Mouse (Mus musculus) limb, embryonic 11.5 days (tissue): ENCODE measurements around the gene Pklr. TPM values are rescaled to one million over a fixed set of nuclear protein-coding genes. Genes with fewer than 3 reads are reported as not detected.

Source experiments
- ATAC-seq: fragments of 200-750 bp; cut with Nextera tagmentation; 2 replicates; pipeline ENCODE4 v1.8.0; 2017; ENCODE audit warnings: low read depth; ENCODE audit not compliant: insufficient number of reproducible peaks, low FRiP score, low TSS enrichment
- DNase-seq: peaks from one replicate; pipeline ENCODE4 v3.0.0-alpha.2; 2015; ENCODE audit warnings: low spot score
- H3K27ac ChIP-seq: fragments of 300-500 bp; sonication (generic); replicated peaks from 2 replicates; pipeline ENCODE4 v1.5.1; 2014; ENCODE audit warnings: low read depth, mild to moderate bottlenecking, low read length
- H3K27me3 ChIP-seq: fragments of 300-500 bp; sonication (generic); 2 replicates; pipeline ENCODE4 v1.6.1; 2014; ENCODE audit warnings: mild to moderate bottlenecking, low read length, mixed read lengths; ENCODE audit not compliant: control insufficient read depth, insufficient read depth
- H3K36me3 ChIP-seq: fragments of 300-500 bp; sonication (generic); 2 replicates; pipeline ENCODE4 v1.6.1; 2014; ENCODE audit warnings: mild to moderate bottlenecking, low read length, moderate library complexity, mixed read lengths; ENCODE audit not compliant: control insufficient read depth, insufficient read depth
- H3K4me1 ChIP-seq: fragments of 300-500 bp; sonication (generic); 2 replicates; pipeline ENCODE4 v1.6.1; 2014; ENCODE audit warnings: low read length, mixed read lengths; ENCODE audit not compliant: control insufficient read depth, insufficient read depth
- H3K4me2 ChIP-seq: fragments of 300-500 bp; sonication (generic); 2 replicates; pipeline ENCODE4 v1.6.1; 2014; ENCODE audit warnings: low read depth, mild to moderate bottlenecking, moderate library complexity; ENCODE audit not compliant: severe bottlenecking
- H3K4me3 ChIP-seq: fragments of 300-500 bp; sonication (generic); 2 replicates; pipeline ENCODE4 v1.5.1; 2014; ENCODE audit warnings: low read depth, low read length
- H3K9ac ChIP-seq: fragments of 300-500 bp; sonication (generic); 2 replicates; pipeline ENCODE4 v1.6.1; 2014; ENCODE audit warnings: mild to moderate bottlenecking, low read length
- H3K9me3 ChIP-seq: fragments of 300-500 bp; sonication (generic); 2 replicates; pipeline ENCODE4 v1.6.1; 2016; ENCODE audit warnings: low read length; ENCODE audit not compliant: control insufficient read depth
- WGBS: fragments of 180-500 bp; shearing (Covaris S2); extraction: QIAGEN DNeasy Blood & Tissue Kit; methylation state at CpG from one replicate; pipeline ENCODE4 v1.1.7; 2014; 5-methylcytosine and 5-hydroxymethylcytosine counted together
- polyA plus RNA-seq: library from polyadenylated mRNA; unstranded; fragments of >200 nt; fragmentation: Nextera tagmentation; extraction: Ambion mirVana; gene quantifications from 2 replicates; pipeline ENCODE4 v1.2.1, GENCODE M21; 2014

The Pklr gene
- polyA plus RNA-seq, 1 experiment from 2014 or later, result 1.2 TPM

DNA sequence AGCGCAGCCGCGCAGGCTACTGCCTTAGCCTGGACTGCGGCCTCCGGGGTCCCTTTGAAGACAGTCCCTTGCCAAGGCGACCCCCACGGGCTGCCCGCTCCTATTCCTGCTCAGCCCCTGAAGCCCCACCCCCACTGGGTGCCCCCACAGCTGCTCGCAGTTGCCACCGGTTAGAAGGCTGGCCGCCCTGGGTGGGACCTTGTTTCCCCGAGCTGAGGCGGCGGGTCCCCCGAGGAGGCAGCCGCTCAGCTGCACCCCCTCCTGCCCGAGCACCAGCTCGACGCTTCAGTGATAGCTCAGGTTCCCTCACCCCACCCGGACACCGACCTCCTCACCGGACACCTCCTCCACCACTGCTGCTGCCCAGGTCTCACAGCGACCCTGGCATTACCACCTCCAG, 51.3 kb downstream of the Pklr start:
- ATAC-seq (no peak), DNase-seq (no peak)
- no peak overlapping the region for H3K4me2 ChIP-seq
- H3K4me3 ChIP-seq, result no peak overlapping the region
- peaks cover 24% of the 10 kb centered on the region for H3K4me1 ChIP-seq
- H3K36me3 ChIP-seq, result peaks cover 4% of the 10 kb centered on the region
- no peaks in the 10 kb centered on the region for H3K27me3 ChIP-seq
- no peak overlapping the region for H3K27ac ChIP-seq
- peak overlapping the region; percentile 7; the same call in 1 of the 2 replicates for H3K9ac ChIP-seq
- no peaks in the 10 kb centered on the region for H3K9me3 ChIP-seq
- 58% methylated on average over 23 of the region's 23 CpGs for WGBS

DNA sequence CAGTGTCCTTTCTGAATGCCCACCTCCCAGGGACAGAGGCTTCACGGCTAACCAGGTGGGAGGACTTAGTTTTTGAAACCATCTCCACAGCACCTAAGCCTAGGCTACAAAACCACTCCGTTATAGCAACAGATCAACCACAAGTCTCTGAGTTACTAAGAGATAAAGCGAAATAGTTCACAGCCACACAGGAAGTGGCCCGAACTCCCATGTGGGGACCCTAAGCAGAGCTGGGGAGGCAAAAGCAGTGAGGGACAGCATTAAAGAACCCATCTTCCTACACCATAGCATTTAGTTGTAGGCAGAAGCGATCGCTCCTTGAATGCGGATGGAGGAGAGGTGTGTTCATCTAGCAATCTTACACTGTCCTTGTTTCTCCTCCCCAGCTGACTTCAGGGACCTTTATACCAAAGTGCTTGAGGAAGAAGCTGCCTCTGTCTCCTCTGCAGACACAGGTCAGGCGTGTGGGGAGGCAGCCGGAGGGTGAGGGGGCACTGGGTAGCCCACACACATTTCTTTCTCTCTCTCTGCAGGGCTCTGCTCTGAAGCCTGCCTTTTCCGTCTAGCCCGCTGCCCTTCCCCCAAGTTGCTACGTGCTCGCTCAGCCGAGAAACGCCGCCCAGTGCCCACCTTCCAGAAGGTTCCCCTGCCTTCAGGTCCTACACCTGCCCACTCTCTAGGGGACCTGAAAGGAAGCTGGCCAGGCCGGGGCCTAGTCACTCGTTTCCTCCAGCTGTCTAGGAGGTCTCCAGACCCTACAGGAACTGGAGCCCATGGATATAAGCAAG, 51.9 kb downstream of the Pklr start:
- Histone ChIP-seq H3K4me1 (peaks cover 22% of the 10 kb centered on the region), H3K9ac (no peak overlapping the region; the same call in 1 of the 2 replicates), H3K36me3 (0 out of 2 replicates have a peak, but pooled peaks cover 2% of the 10 kb centered on the region), H3K9me3 (no peaks in the 10 kb centered on the region), H3K27me3 (no peaks in the 10 kb centered on the region), H3K4me3 (no peak overlapping the region), H3K4me2 (no peak overlapping the region), H3K27ac (no peak overlapping the region)
- DNase-seq (no peak), ATAC-seq (no peak)
- WGBS, result 85% methylated on average over 18 of the region's 18 CpGs

DNA sequence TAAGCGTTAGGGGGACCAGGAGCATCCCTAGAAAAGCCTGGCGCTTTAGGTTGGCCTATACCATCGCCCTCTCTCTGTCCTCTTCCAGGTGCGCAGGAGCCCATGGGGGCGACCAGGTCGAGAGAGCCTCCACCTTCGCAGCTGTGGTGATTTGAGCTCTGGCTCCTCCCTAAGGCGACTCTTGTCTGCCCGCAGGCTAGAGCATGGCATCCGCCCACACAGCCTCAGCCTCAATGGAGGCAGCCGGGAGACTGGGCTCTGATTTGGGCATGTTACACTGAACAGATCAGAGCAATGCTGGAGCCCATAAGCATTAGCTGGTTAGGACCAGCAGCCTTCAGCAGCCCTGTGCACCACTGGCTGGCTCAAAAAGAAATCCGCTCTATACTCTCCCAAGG, 52.5 kb downstream of the Pklr start:
- Histone ChIP-seq H3K9ac (no peak overlapping the region; the same call in 1 of the 2 replicates), H3K27ac (no peak overlapping the region), H3K9me3 (no peaks in the 10 kb centered on the region), H3K27me3 (no peaks in the 10 kb centered on the region), H3K4me1 (peaks cover 22% of the 10 kb centered on the region), H3K4me2 (no peak overlapping the region), H3K36me3 (0 out of 2 replicates have a peak, but pooled peaks cover 2% of the 10 kb centered on the region), H3K4me3 (no peak overlapping the region)
- 75% methylated on average over 12 of the region's 12 CpGs for WGBS
- DNase-seq, result no peak
- no peak for ATAC-seq

DNA sequence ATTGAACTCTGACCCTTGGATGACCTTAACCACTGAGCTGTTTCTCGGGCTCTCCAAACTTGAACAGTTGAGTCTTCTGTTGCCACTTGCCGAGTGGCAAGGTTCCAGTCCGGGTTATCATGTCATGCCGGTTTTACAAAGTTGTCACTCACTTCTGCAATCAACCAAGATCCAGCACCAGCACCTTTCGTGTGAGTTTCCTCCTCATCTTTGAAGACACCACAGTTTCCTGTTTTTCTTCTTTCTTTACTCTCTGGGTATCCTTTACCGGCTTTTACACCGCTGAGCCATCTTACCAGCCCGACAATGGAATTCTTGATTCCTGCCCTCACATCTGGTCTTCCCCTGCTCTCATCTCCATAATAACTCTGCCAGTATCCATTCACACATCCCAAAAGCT, 54.5 kb downstream of the Pklr start:
- no peaks in the 10 kb centered on the region for H3K27me3 ChIP-seq
- DNase-seq, result no peak
- H3K27ac ChIP-seq, result no peak overlapping the region
- H3K9me3 ChIP-seq, result no peaks in the 10 kb centered on the region
- H3K9ac ChIP-seq, result no peak overlapping the region
- H3K4me1 ChIP-seq, result peaks cover 3% of the 10 kb centered on the region
- H3K4me2 ChIP-seq, result no peak overlapping the region
- 89% methylated on average over 8 of the region's 8 CpGs for WGBS
- 0 out of 2 replicates have a peak, but pooled peaks cover 2% of the 10 kb centered on the region for H3K36me3 ChIP-seq
- no peak overlapping the region for H3K4me3 ChIP-seq
- ATAC-seq, result no peak

DNA sequence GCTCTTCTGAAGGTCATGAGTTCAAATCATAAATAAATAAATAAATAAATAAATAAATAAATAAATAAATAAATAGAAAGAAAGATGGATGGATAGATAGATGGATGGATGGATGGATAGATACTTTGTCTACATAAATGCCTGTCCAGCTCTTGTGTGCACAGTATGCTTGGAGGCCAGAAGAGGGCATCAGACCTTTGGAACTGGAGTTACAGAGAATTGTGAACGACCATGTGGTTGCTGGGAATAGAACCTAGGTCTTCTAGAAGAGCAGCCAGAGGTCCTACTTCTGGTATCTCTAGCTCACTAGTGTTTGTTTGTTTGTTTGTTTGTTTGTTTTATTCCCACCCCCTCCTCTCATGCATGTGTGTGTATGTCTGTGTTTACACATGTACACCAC, 57.4 kb downstream of the Pklr start:
- 71% methylated on average over 1 of the region's 1 CpGs for WGBS
- DNase-seq (no peak), ATAC-seq (no peak)
- H3K4me1 ChIP-seq, result peaks cover 4% of the 10 kb centered on the region
- no peaks in the 10 kb centered on the region for H3K36me3 ChIP-seq
- no peaks in the 10 kb centered on the region for H3K27me3 ChIP-seq
- no peak overlapping the region for H3K4me2 ChIP-seq
- H3K9me3 ChIP-seq, result no peaks in the 10 kb centered on the region
- H3K4me3 ChIP-seq, result no peak overlapping the region
- no peak overlapping the region for H3K27ac ChIP-seq
- no peak overlapping the region for H3K9ac ChIP-seq

DNA sequence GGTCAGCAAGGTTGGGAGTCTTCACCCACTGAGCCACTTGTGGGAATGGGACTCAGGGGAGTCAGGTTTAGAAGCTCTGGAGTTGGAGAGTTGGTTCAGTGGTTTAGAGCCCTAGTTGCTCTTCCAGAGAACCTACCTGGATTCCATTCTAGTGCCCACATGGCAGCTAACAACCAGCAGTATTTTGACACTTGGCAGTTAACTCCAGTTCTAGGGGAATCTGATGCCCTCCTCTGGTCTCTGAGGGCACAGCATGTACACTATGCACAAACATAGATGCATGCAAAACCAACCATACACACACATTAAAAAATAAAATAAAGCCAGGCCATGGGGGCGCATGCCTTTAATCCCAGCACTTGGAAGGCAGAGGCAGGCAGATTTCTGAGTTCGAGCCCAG, 57.9 kb downstream of the Pklr start:
- H3K27me3 ChIP-seq, result no peaks in the 10 kb centered on the region
- H3K9me3 ChIP-seq, result no peaks in the 10 kb centered on the region
- WGBS, result 90% methylated on average over 2 of the region's 2 CpGs
- ATAC-seq, result no peak
- H3K36me3 ChIP-seq, result no peaks in the 10 kb centered on the region
- peaks cover 4% of the 10 kb centered on the region for H3K4me1 ChIP-seq
- H3K27ac ChIP-seq, result no peak overlapping the region
- no peak overlapping the region for H3K4me3 ChIP-seq
- H3K4me2 ChIP-seq, result no peak overlapping the region
- DNase-seq, result no peak
- no peak overlapping the region for H3K9ac ChIP-seq

Other genes starting within 250 kb of the Pklr start
- 51.5 and 53.3 TPM in 2 replicates for gene Msto1, start 222.1 kb upstream of the Pklr start, polyA plus RNA-seq
- gene Ash1l, start 185.5 kb upstream of the Pklr start, polyA plus RNA-seq, result 17.8 and 19.2 TPM in 2 replicates
- gene Dap3, start 185.0 kb upstream of the Pklr start, polyA plus RNA-seq, result 167 and 178 TPM in 2 replicates
- gene Rusc1, start 42.8 kb upstream of the Pklr start, polyA plus RNA-seq, result 13.8 TPM in 2 replicates
- gene Gm43738, start 35.0 kb upstream of the Pklr start, polyA plus RNA-seq, result not detected in 2 replicates
- gene Fdps, start 34.2 kb upstream of the Pklr start, polyA plus RNA-seq, result 315 and 326 TPM in 2 replicates
- 1.0 and 1.1 TPM in 2 replicates for gene Hcn3, start 24.1 kb downstream of the Pklr start, polyA plus RNA-seq
- 34.8 and 35.2 TPM in 2 replicates for gene Clk2, start 28.7 kb downstream of the Pklr start, polyA plus RNA-seq
- 107 and 110 TPM in 2 replicates for gene Scamp3, start 41.3 kb downstream of the Pklr start, polyA plus RNA-seq
- 24.0 and 27.1 TPM in 2 replicates for gene Fam189b, start 47.0 kb downstream of the Pklr start, polyA plus RNA-seq
- gene Gba, start 66.8 kb downstream of the Pklr start, polyA plus RNA-seq, result 30.7 and 33.1 TPM in 2 replicates
- gene Thbs3, start 79.0 kb downstream of the Pklr start, polyA plus RNA-seq, result 21.0 and 21.6 TPM in 2 replicates
- 213 and 231 TPM in 2 replicates for gene Mtx1, start 90.9 kb downstream of the Pklr start, polyA plus RNA-seq
- gene Muc1, start 92.9 kb downstream of the Pklr start, polyA plus RNA-seq, result 0.68 TPM in 1 of 2 replicates, not detected in the other
- gene Krtcap2, start 109.8 kb downstream of the Pklr start, polyA plus RNA-seq, result 272 and 295 TPM in 2 replicates
- gene Trim46, start 110.2 kb downstream of the Pklr start, polyA plus RNA-seq, result 4.0 and 5.5 TPM in 2 replicates
- 93.3 and 106 TPM in 2 replicates for gene Dpm3, start 123.2 kb downstream of the Pklr start, polyA plus RNA-seq
- 46.4 and 47.2 TPM in 2 replicates for gene Slc50a1, start 134.4 kb downstream of the Pklr start, polyA plus RNA-seq
- gene Efna1, start 145.0 kb downstream of the Pklr start, polyA plus RNA-seq, result 42.4 and 47.7 TPM in 2 replicates
- 13.9 and 19.3 TPM in 2 replicates for gene Efna3, start 186.8 kb downstream of the Pklr start, polyA plus RNA-seq
- 46.9 and 48.9 TPM in 2 replicates for gene Efna4, start 201.9 kb downstream of the Pklr start, polyA plus RNA-seq
- gene Adam15, start 213.9 kb downstream of the Pklr start, polyA plus RNA-seq, result 17.8 and 21.0 TPM in 2 replicates
- 0.23 and 0.28 TPM in 2 replicates for gene Dcst2, start 225.8 kb downstream of the Pklr start, polyA plus RNA-seq
- 0.37 and 0.44 TPM in 2 replicates for gene Dcst1, start 229.1 kb downstream of the Pklr start, polyA plus RNA-seq